31 mouse cellular contexts compared by ENCODE assay signal in the genomic region with DNA sequence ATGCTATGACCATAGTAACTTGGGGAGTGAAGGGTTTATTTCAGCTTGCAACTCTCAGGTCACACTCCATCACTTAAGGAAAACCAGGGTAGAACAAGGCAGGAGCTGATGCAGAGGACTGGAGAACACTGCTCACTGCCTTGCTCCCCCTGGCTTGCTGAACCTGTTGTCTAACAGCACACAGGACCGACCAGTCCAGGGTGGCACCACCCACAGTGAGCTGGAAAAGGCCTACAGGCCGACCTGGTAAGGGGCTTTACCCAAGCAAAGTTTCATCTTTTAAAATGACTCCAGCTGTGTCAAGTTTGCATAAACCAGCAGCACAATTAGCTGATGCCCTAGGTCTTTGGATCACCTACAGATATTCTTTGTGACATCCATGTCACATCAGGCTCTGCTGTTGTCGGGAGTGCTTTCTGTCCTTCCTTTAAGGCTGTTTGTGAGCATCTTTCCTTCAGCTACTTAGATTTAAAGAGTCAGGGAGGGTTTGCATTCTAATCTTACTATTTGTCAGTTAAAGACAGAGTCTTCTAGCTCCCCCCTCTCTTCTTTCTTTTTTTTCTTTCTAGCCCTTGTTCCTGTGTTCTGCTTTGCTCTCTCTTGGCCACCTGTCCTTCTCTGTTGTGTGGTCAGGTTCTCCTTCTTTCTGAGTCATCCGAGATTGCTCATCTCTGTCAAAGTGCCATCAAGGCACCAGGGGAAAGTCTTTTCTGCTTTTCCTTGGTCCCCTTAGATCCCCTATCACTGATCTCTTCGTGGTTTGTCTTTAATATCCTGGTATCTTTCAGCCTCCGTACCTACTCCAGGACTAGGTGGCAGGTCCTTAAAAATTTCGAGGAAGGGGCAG.
"Had no signal": no experiment of that assay in that cellular context is flagged by ENCODE, and none has a peak within 500 bp of the region (broad histone marks: within the 10 kb centered on the region; RNA-seq: fewer than 3 reads in every experiment).

No protein-coding gene starts in this region.

- H3K27me3 ChIP-seq: limb, embryonic 12.5 days; limb, embryonic 13.5 days; limb, embryonic 15.5 days; liver, embryonic 12.5 days; liver, embryonic 13.5 days; liver, embryonic 15.5 days; lung, embryonic 15.5 days; megakaryocyte, embryonic 14.5 days; midbrain, embryonic 12.5 days; midbrain, embryonic 13.5 days; neural tube, embryonic 12.5 days had no signal

- H3K4me2 ChIP-seq: limb, embryonic 12.5 days; limb, embryonic 13.5 days; limb, embryonic 15.5 days; liver, embryonic 11.5 days; liver, embryonic 12.5 days; liver, embryonic 13.5 days; liver, embryonic 15.5 days; lung, embryonic 14.5 days; lung, embryonic 15.5 days; midbrain, embryonic 12.5 days; midbrain, embryonic 13.5 days; neural tube, embryonic 12.5 days had no signal

- H3K9me3 ChIP-seq: limb, embryonic 10.5 days; limb, embryonic 12.5 days; limb, embryonic 13.5 days; limb, embryonic 15.5 days; liver, embryonic 12.5 days; liver, embryonic 13.5 days; liver, embryonic 15.5 days; lung, embryonic 15.5 days; megakaryocyte, embryonic 14.5 days; midbrain, embryonic 10.5 days; midbrain, embryonic 12.5 days; midbrain, embryonic 13.5 days; neural tube, embryonic 12.5 days had no signal

- H3K4me1 ChIP-seq: limb, embryonic 10.5 days; limb, embryonic 12.5 days; limb, embryonic 13.5 days; limb, embryonic 15.5 days; lung, embryonic 15.5 days; midbrain, embryonic 10.5 days; midbrain, embryonic 12.5 days; midbrain, embryonic 13.5 days; neural tube, embryonic 12.5 days had no signal

- DNase-seq: left cerebral cortex, postnatal 4 days; liver; liver, embryonic 13.5 days; liver, postnatal 0 days; lung, adult 18-20 months; lung, adult 2 months; lung, embryonic 14.5 days; lung, postnatal 10 days; lung, postnatal 14 days; lung, postnatal 36 days; lung, postnatal 4 days; midbrain, embryonic 14.5 days had no signal

- H3K27ac ChIP-seq: left cerebral cortex, adult 2 months; limb, embryonic 10.5 days; limb, embryonic 12.5 days; limb, embryonic 13.5 days; limb, embryonic 15.5 days; liver, embryonic 12.5 days; liver, embryonic 13.5 days; liver, embryonic 14.5 days; liver, embryonic 15.5 days; lung, embryonic 15.5 days; macrophage; midbrain, embryonic 10.5 days; midbrain, embryonic 12.5 days; midbrain, embryonic 13.5 days; neural tube, embryonic 12.5 days had no signal

- H3K4me3 ChIP-seq: left cerebral cortex, adult 2 months; limb, embryonic 10.5 days; limb, embryonic 12.5 days; limb, embryonic 13.5 days; limb, embryonic 15.5 days; liver, embryonic 12.5 days; liver, embryonic 13.5 days; liver, embryonic 15.5 days; lung, embryonic 15.5 days; megakaryocyte, embryonic 14.5 days; midbrain, embryonic 10.5 days; midbrain, embryonic 12.5 days; midbrain, embryonic 13.5 days; myocyte; neural tube, embryonic 12.5 days had no signal

- H3K9ac ChIP-seq: limb, embryonic 12.5 days; limb, embryonic 13.5 days; limb, embryonic 15.5 days; liver, embryonic 12.5 days; liver, embryonic 13.5 days; liver, embryonic 14.5 days; liver, embryonic 15.5 days; liver, postnatal 0 days; lung, embryonic 14.5 days; lung, embryonic 15.5 days; midbrain, embryonic 12.5 days; midbrain, embryonic 13.5 days; neural tube, embryonic 12.5 days had no signal

- ATAC-seq: liver, embryonic 12.5 days; liver, postnatal 0 days; lung, postnatal 0 days; midbrain, embryonic 13.5 days; midbrain, embryonic 16.5 days had no signal
